Mouse (Mus musculus): ENCODE measurements around the gene Gpr62. TPM values are rescaled to one million over a fixed set of nuclear protein-coding genes. Genes with fewer than 3 reads are reported as not detected.

Gene Gpr62
- total RNA-seq, 4 experiments from 2014 or later: 9.4 to 12.4 (median 10.6) TPM

- no peak for DNase-seq (ENCODE audit: low spot score in 2 of 2)
Observed at GRCm38 (mm10) chr9:106456325-106457162, 9.2 kb downstream of the Gpr62 start.

GRCm38 (mm10) chr9:106454888-106455681 lies 10.7 kb downstream of the Gpr62 start:
- DNase-seq (ENCODE audit: low spot score in 2 of 2): no peak

- no peak for DNase-seq (ENCODE audit: low spot score in 2 of 2)
Observed at GRCm38 (mm10) chr9:106454071-106454761, 11.5 kb downstream of the Gpr62 start.

GRCm38 (mm10) chr9:106453271-106454070 lies 12.3 kb downstream of the Gpr62 start, which contains the start of gene Pcbp4:
Gene Pcbp4, plus strand, starts transcription at chr9:106453291.
- no peak for DNase-seq (ENCODE audit: low spot score in 2 of 2)

GRCm38 (mm10) chr9:106452821-106453220 lies 12.9 kb downstream of the Gpr62 start:
- no peak for DNase-seq (ENCODE audit: low spot score in 2 of 2)

- DNase-seq (ENCODE audit: low spot score in 2 of 2): no peak
Observed at GRCm38 (mm10) chr9:106452351-106452750, 13.4 kb downstream of the Gpr62 start.

GRCm38 (mm10) chr9:106451899-106452298 lies 13.8 kb downstream of the Gpr62 start:
- no peak for DNase-seq (ENCODE audit: low spot score in 2 of 2)

GRCm38 (mm10) chr9:106451298-106451697 lies 14.4 kb downstream of the Gpr62 start:
- DNase-seq (ENCODE audit: low spot score in 2 of 2): no peak

GRCm38 (mm10) chr9:106450661-106451060 lies 15.1 kb downstream of the Gpr62 start:
- DNase-seq (ENCODE audit: low spot score in 2 of 2): no peak

GRCm38 (mm10) chr9:106449947-106450346 lies 15.8 kb downstream of the Gpr62 start:
- DNase-seq (ENCODE audit: low spot score in 2 of 2): no peak

- peak in 1 of 2 experiments; percentile 75 for DNase-seq (ENCODE audit: low spot score in 2 of 2)
Observed at GRCm38 (mm10) chr9:106448498-106449031, 17.2 kb downstream of the Gpr62 start.

GRCm38 (mm10) chr9:106447951-106448350 lies 17.8 kb downstream of the Gpr62 start:
- DNase-seq (ENCODE audit: low spot score in 2 of 2): no peak

GRCm38 (mm10) chr9:106447348-106447747 lies 18.4 kb downstream of the Gpr62 start, which contains the start of the genes Abhd14b and Abhd14a:
Gene Abhd14b, plus strand, starts transcription at chr9:106447459.
Gene Abhd14a, minus strand, starts transcription at chr9:106447678.
- peak; percentile 89 to 94 for DNase-seq (ENCODE audit: low spot score in 2 of 2)

GRCm38 (mm10) chr9:106444836-106445235 lies 20.9 kb downstream of the Gpr62 start:
- DNase-seq (ENCODE audit: low spot score in 2 of 2): no peak

- no peak for DNase-seq (ENCODE audit: low spot score in 2 of 2)
Observed at GRCm38 (mm10) chr9:106442680-106443079, 23.1 kb downstream of the Gpr62 start.

- DNase-seq (ENCODE audit: low spot score in 2 of 2): no peak
Observed at GRCm38 (mm10) chr9:106436566-106436965, 29.2 kb downstream of the Gpr62 start.

- no peak for DNase-seq (ENCODE audit: low spot score in 2 of 2)
Observed at GRCm38 (mm10) chr9:106433389-106433788, 32.3 kb downstream of the Gpr62 start.

- DNase-seq (ENCODE audit: low spot score in 2 of 2): no peak
Observed at GRCm38 (mm10) chr9:106430015-106430264, 35.8 kb downstream of the Gpr62 start.

GRCm38 (mm10) chr9:106429221-106430014 lies 36.3 kb downstream of the Gpr62 start, which contains the start of gene Rpl29:
Gene Rpl29, plus strand, starts transcription at chr9:106429454.
- peak; percentile 92 to 93 for DNase-seq (ENCODE audit: low spot score in 2 of 2)

- no peak for DNase-seq (ENCODE audit: low spot score in 2 of 2)
Observed at GRCm38 (mm10) chr9:106428719-106429220, 37.0 kb downstream of the Gpr62 start.
